Comparison of ENCODE assay signal across 10 mouse cellular contexts in the genomic region with DNA sequence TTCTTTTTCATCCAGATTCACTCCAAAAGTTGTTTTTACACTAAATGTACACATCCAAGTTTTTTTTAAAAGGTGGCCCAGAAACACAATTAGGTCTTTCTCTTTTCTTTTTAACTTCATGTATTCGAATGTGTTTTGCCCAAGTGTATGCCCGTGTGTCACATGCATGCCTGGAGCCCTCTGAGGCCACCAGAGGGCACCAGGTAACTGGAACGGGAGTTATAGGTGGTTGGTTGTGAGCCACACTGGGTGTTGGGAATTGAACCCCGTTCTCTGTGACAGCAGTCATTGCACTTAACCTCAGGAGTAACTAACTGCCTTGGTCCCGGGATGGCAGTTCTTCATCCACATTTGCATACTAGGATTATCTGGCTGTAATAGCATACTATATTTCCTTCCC.
DNase-seq lines count a peak whose midpoint lies in the region; ATAC-seq and TF ChIP-seq lines count a peak whose summit lies in the region.
"Had no signal": no experiment of that assay in that cellular context is flagged by ENCODE, and none has a peak within 500 bp of the region (broad histone marks: within the 10 kb centered on the region; RNA-seq: fewer than 3 reads in every experiment).

No protein-coding gene starts in this region.

- H3K27ac ChIP-seq in forebrain, postnatal 0 days (ENCODE audit: low read depth, low read length): no peak overlapping the region
- no peak overlapping the region for H3K27ac ChIP-seq in forebrain, embryonic 11.5 days (ENCODE audit: low read depth, low read length)
- H3K27ac ChIP-seq in midbrain, postnatal 0 days (ENCODE audit: low read depth, low read length): no peak overlapping the region
- H3K27ac ChIP-seq in midbrain, embryonic 11.5 days (ENCODE audit: low read depth, low read length): no peak overlapping the region
- no peak overlapping the region for H3K27ac ChIP-seq in hindbrain, embryonic 10.5 days
- H3K27ac ChIP-seq: hindbrain, embryonic 13.5 days; neural tube, embryonic 13.5 days had no signal

- H3K27me3 ChIP-seq in forebrain, postnatal 0 days (ENCODE audit: insufficient read depth, low read length): no peaks in the 10 kb centered on the region
- H3K27me3 ChIP-seq in forebrain, embryonic 11.5 days (ENCODE audit: control insufficient read depth, insufficient read depth, low read length): no peaks in the 10 kb centered on the region
- no peaks in the 10 kb centered on the region for H3K27me3 ChIP-seq in midbrain, postnatal 0 days (ENCODE audit: insufficient read depth, low read length)
- H3K27me3 ChIP-seq in midbrain, embryonic 11.5 days (ENCODE audit: control insufficient read depth, insufficient read depth, low read length): no peaks in the 10 kb centered on the region
- no peaks in the 10 kb centered on the region for H3K27me3 ChIP-seq in splenic B cell, adult 2 months (ENCODE audit: control insufficient read depth, insufficient read depth, low read length, poor library complexity, severe bottlenecking)
- H3K27me3 ChIP-seq in hindbrain, embryonic 10.5 days (ENCODE audit: insufficient read depth, poor library complexity, severe bottlenecking): no peaks in the 10 kb centered on the region
- H3K27me3 ChIP-seq: hindbrain, embryonic 13.5 days; neural tube, embryonic 13.5 days had no signal

- no peak overlapping the region for H3K9ac ChIP-seq in forebrain, postnatal 0 days
- H3K9ac ChIP-seq in forebrain, embryonic 11.5 days (ENCODE audit: low read length): no peak overlapping the region
- no peak overlapping the region for H3K9ac ChIP-seq in midbrain, postnatal 0 days (replicated peaks; ENCODE audit: low read length, poor library complexity, severe bottlenecking)
- H3K9ac ChIP-seq in midbrain, embryonic 11.5 days (ENCODE audit: low read length): no peak overlapping the region
- H3K9ac ChIP-seq: hindbrain, embryonic 13.5 days; neural tube, embryonic 13.5 days had no signal

- no peaks in the 10 kb centered on the region for H3K9me3 ChIP-seq in forebrain, postnatal 0 days (ENCODE audit: low read length)
- no peaks in the 10 kb centered on the region for H3K9me3 ChIP-seq in forebrain, embryonic 11.5 days (ENCODE audit: control insufficient read depth, low read length)
- no peaks in the 10 kb centered on the region for H3K9me3 ChIP-seq in midbrain, postnatal 0 days (ENCODE audit: low read length)
- no peaks in the 10 kb centered on the region for H3K9me3 ChIP-seq in midbrain, embryonic 11.5 days (ENCODE audit: control insufficient read depth, low read length)
- no peaks in the 10 kb centered on the region for H3K9me3 ChIP-seq in hindbrain, embryonic 10.5 days
- H3K9me3 ChIP-seq: hindbrain, embryonic 13.5 days; neural tube, embryonic 13.5 days had no signal

- DNase-seq in forebrain, postnatal 0 days: no peak
- no peak for DNase-seq in forebrain, embryonic 11.5 days (ENCODE audit: low spot score)
- DNase-seq in midbrain, postnatal 0 days (ENCODE audit: low spot score): no peak
- DNase-seq in midbrain, embryonic 11.5 days (ENCODE audit: low spot score, missing footprints): no peak
- peak; percentile 16 for DNase-seq in adipocyte (ENCODE audit: low spot score)
- DNase-seq in splenic B cell, adult 2 months (ENCODE audit: low read depth, low spot score): peak; percentile 14
- DNase-seq in frontal cortex, postnatal 25 days (ENCODE audit: low spot score in 2 of 2): no peak
- DNase-seq in hindbrain, embryonic 10.5 days (ENCODE audit: low spot score): no peak

- no peak overlapping the region for H3K4me3 ChIP-seq in forebrain, postnatal 0 days (ENCODE audit: low read depth, low read length)
- no peak overlapping the region for H3K4me3 ChIP-seq in forebrain, embryonic 11.5 days (ENCODE audit: low read depth, low read length)
- no peak overlapping the region for H3K4me3 ChIP-seq in midbrain, postnatal 0 days (ENCODE audit: low read depth, low read length)
- H3K4me3 ChIP-seq in midbrain, embryonic 11.5 days (ENCODE audit: low read depth, low read length): no peak overlapping the region
- no peak overlapping the region for H3K4me3 ChIP-seq in hindbrain, embryonic 10.5 days
- H3K4me3 ChIP-seq: hindbrain, embryonic 13.5 days; neural tube, embryonic 13.5 days had no signal

- no peak for ATAC-seq in forebrain, postnatal 0 days
- ATAC-seq in forebrain, embryonic 11.5 days (replicated peaks; ENCODE audit: low FRiP score): no peak
- no peak for ATAC-seq in midbrain, postnatal 0 days (ENCODE audit: low FRiP score)
- no peak for ATAC-seq in midbrain, embryonic 11.5 days (ENCODE audit: low FRiP score)

- peaks cover under 1% of the 10 kb centered on the region for H3K36me3 ChIP-seq in forebrain, postnatal 0 days (ENCODE audit: insufficient read depth)
- no peaks in the 10 kb centered on the region for H3K36me3 ChIP-seq in forebrain, embryonic 11.5 days (ENCODE audit: control insufficient read depth, insufficient read depth, low read length)
- peaks cover 14% of the 10 kb centered on the region for H3K36me3 ChIP-seq in midbrain, postnatal 0 days (ENCODE audit: insufficient read depth, low read length)
- no peaks in the 10 kb centered on the region for H3K36me3 ChIP-seq in midbrain, embryonic 11.5 days (ENCODE audit: control insufficient read depth, insufficient read depth, low read length)
- no peaks in the 10 kb centered on the region for H3K36me3 ChIP-seq in splenic B cell, adult 2 months (ENCODE audit: control insufficient read depth, insufficient read depth, low read length, poor library complexity, severe bottlenecking)
- H3K36me3 ChIP-seq in hindbrain, embryonic 10.5 days: no peaks in the 10 kb centered on the region

- no peaks in the 10 kb centered on the region for H3K4me1 ChIP-seq in forebrain, postnatal 0 days (ENCODE audit: insufficient read depth)
- no peaks in the 10 kb centered on the region for H3K4me1 ChIP-seq in forebrain, embryonic 11.5 days (replicated peaks; ENCODE audit: control insufficient read depth, insufficient read depth, low read length)
- no peaks in the 10 kb centered on the region for H3K4me1 ChIP-seq in midbrain, postnatal 0 days (ENCODE audit: insufficient read depth, low read length)
- H3K4me1 ChIP-seq in midbrain, embryonic 11.5 days (ENCODE audit: control insufficient read depth, insufficient read depth, low read length): no peaks in the 10 kb centered on the region
- H3K4me1 ChIP-seq in hindbrain, embryonic 10.5 days (replicated peaks): no peaks in the 10 kb centered on the region
- H3K4me1 ChIP-seq: hindbrain, embryonic 13.5 days; neural tube, embryonic 13.5 days had no signal

- 69% methylated on average over 5 of the region's 5 CpGs for WGBS in forebrain, postnatal 0 days
- 68% methylated on average over 5 of the region's 5 CpGs for WGBS in forebrain, embryonic 11.5 days
- 70% methylated on average over 5 of the region's 5 CpGs for WGBS in midbrain, postnatal 0 days
- 69% methylated on average over 5 of the region's 5 CpGs for WGBS in midbrain, embryonic 11.5 days
- 71% methylated on average over 5 of the region's 5 CpGs for WGBS in hindbrain, embryonic 10.5 days

- TF ChIP-seq CTCF in forebrain, postnatal 0 days (IDR thresholded peaks at IDR 0.05; ENCODE audit: low read depth): peak; percentile 38; the same call in 1 of the 2 replicates
- peak; percentile 47 for TF ChIP-seq CTCF in midbrain, postnatal 0 days (IDR thresholded peaks at IDR 0.05)

- no peak overlapping the region for H3K4me2 ChIP-seq in forebrain, postnatal 0 days (ENCODE audit: low read depth)
- no peak overlapping the region for H3K4me2 ChIP-seq in forebrain, embryonic 11.5 days (ENCODE audit: low read depth, low read length, severe bottlenecking)
- no peak overlapping the region for H3K4me2 ChIP-seq in midbrain, postnatal 0 days (ENCODE audit: low read depth, low read length, poor library complexity, severe bottlenecking)
- no peak overlapping the region for H3K4me2 ChIP-seq in midbrain, embryonic 11.5 days
- H3K4me2 ChIP-seq: hindbrain, embryonic 13.5 days; neural tube, embryonic 13.5 days had no signal

Comparison
In these comparisons a context has a peak if more than half of its experiments do, and no peak if none do; other contexts are left out.
1. DNase-seq: peak in adipocyte (single experiment) and splenic B cell, adult 2 months (single experiment); none in forebrain, postnatal 0 days (single experiment), forebrain, embryonic 11.5 days (single experiment), midbrain, postnatal 0 days (single experiment), midbrain, embryonic 11.5 days (single experiment), frontal cortex, postnatal 25 days (0 of 2) and hindbrain, embryonic 10.5 days (single experiment).